Mouse (Mus musculus): ENCODE results near the gene Ptprn2. TPM values are rescaled to one million over a fixed set of nuclear protein-coding genes. Genes with fewer than 3 reads are reported as not detected.

The Ptprn2 gene
- polyA plus RNA-seq, 1 experiment: 0.37 TPM

DNA sequence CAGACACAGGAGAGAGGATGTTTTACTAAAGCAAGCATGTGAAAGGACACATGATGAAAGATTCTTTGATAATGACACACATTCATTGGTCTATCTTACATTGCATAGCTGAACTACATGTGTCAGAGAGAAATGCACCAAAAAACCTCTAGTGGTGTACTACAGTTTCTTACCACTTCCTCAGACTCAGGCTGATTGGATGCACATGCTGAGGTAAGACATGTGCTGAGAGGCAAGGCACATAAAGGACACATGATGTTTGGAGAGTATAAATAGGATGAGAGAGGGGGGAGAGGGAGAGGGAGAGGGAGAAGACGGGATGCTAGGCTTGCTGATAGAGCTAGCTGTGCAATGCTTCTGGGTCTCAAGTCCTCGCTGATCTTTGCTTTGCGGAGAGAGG is 837.5 kb downstream of the Ptprn2 start:
- Histone ChIP-seq H3K36me3 (ENCODE audit: control insufficient read depth, insufficient read depth, low read length, poor library complexity, severe bottlenecking) (no peaks in the 10 kb centered on the region), H3K4me1 (ENCODE audit: control insufficient read depth, insufficient read depth, low read length) (no peaks in the 10 kb centered on the region), H3K4me3 (ENCODE audit: low read depth, low read length) (no peak overlapping the region), H3K27me3 (ENCODE audit: control insufficient read depth, insufficient read depth, low read length, poor library complexity, severe bottlenecking) (no peaks in the 10 kb centered on the region), H3K27ac (ENCODE audit: insufficient read depth, low read length) (no peak overlapping the region), H3K9me3 (replicated peaks; ENCODE audit: control insufficient read depth, insufficient read depth, low read length, poor library complexity, severe bottlenecking) (no peaks in the 10 kb centered on the region), H3K9ac (ENCODE audit: low read depth, poor library complexity, severe bottlenecking) (no peak overlapping the region)
- TF ChIP-seq POLR2A (IDR thresholded peaks at IDR 0.05; ENCODE audit: insufficient read depth, low read length) (no peak), CTCF (IDR thresholded peaks at IDR 0.05; ENCODE audit: low read depth, low read length) (no peak), EP300 (IDR thresholded peaks at IDR 0.05; ENCODE audit: insufficient read depth, low read depth, low read length) (no peak)

Other genes starting within 250 kb of the Ptprn2 start
- 4.0 and 9.1 TPM in 2 replicates for gene Wdr60, start 222.7 kb upstream of the Ptprn2 start, polyA plus RNA-seq (2011; ENCODE audit: insufficient read depth, insufficient read length, low read depth, missing spikeins)
- not detected in 2 replicates for gene Gm11027, start 210.3 kb upstream of the Ptprn2 start, polyA plus RNA-seq (2011; ENCODE audit: insufficient read depth, insufficient read length, low read depth, missing spikeins)
- 47.9 and 68.9 TPM in 2 replicates for gene Esyt2, start 204.5 kb upstream of the Ptprn2 start, polyA plus RNA-seq (2011; ENCODE audit: insufficient read depth, insufficient read length, low read depth, missing spikeins)
- 48.5 and 49.5 TPM in 2 replicates for gene Ncapg2, start 80.3 kb upstream of the Ptprn2 start, polyA plus RNA-seq (2011; ENCODE audit: insufficient read depth, insufficient read length, low read depth, missing spikeins)

Data from ES-Bruce4 (cell line).